Mouse (Mus musculus) adrenal gland, postnatal 14 days (tissue): ENCODE measurements around the gene Zscan22. TPM values are rescaled to one million over a fixed set of nuclear protein-coding genes. Genes with fewer than 3 reads are reported as not detected.
"Not testable (repeated sequence)": the region's sequence is repeated elsewhere in the genome, so short reads cannot be mapped to it uniquely, and the experiment has no call there.

Source experiments
- DNase-seq: peaks from one replicate; pipeline ENCODE4 v3.0.0; 2021; ENCODE audit warnings: mixed read lengths
- total RNA-seq: library from RNA; stranded (reverse); gene quantifications from 2 replicates; pipeline ENCODE4 v1.2.3, GENCODE M21; 2021

Zscan22 gene
- total RNA-seq, 1 experiment from 2014 or later: 11.0 TPM

- peak; percentile 45 for DNase-seq
These were observed 30.3 kb downstream of the Zscan22 start for GRCm38 (mm10) chr7:12927693-12928589.

- no peak for DNase-seq
These were observed 36.1 kb downstream of the Zscan22 start for GRCm38 (mm10) chr7:12933615-12934140.

GRCm38 (mm10) chr7:12934808-12935207 is 37.2 kb downstream of the Zscan22 start:
- DNase-seq: no peak

- DNase-seq: not testable (repeated sequence)
These were observed 39.7 kb downstream of the Zscan22 start for GRCm38 (mm10) chr7:12937254-12937803.

- DNase-seq: no peak
These were observed 43.0 kb downstream of the Zscan22 start for GRCm38 (mm10) chr7:12940599-12940998.

- peak; percentile 27 for DNase-seq
These were observed 45.9 kb downstream of the Zscan22 start for GRCm38 (mm10) chr7:12943488-12943887.

- peak; percentile 95 for DNase-seq
These were observed 51.6 kb downstream of the Zscan22 start for GRCm38 (mm10) chr7:12949032-12949871.

GRCm38 (mm10) chr7:12949872-12950229 is 52.2 kb downstream of the Zscan22 start:
- no peak for DNase-seq

GRCm38 (mm10) chr7:12954896-12955295 is 57.3 kb downstream of the Zscan22 start:
- DNase-seq: no peak

GRCm38 (mm10) chr7:12957511-12957910 is 59.9 kb downstream of the Zscan22 start:
- no peak for DNase-seq

Other genes with a start within 250 kb of the Zscan22 start
- gene Vmn2r55, start 212.8 kb upstream of the Zscan22 start, total RNA-seq: not detected in 2 replicates
- not detected in 2 replicates for gene Vmn2r56, start 162.8 kb upstream of the Zscan22 start, total RNA-seq
- gene Zscan18, start 94.2 kb upstream of the Zscan22 start, total RNA-seq: 2.8 and 3.7 TPM in 2 replicates
- gene Zfp329, start 79.0 kb upstream of the Zscan22 start, total RNA-seq: 9.0 and 11.8 TPM in 2 replicates
- gene Zfp110, start 63.1 kb upstream of the Zscan22 start, total RNA-seq: 22.8 and 23.2 TPM in 2 replicates
- 3.7 and 4.7 TPM in 2 replicates for gene Zfp128, start 16.6 kb upstream of the Zscan22 start, total RNA-seq
- gene Rps5, start 24.5 kb downstream of the Zscan22 start, total RNA-seq: 842 and 996 TPM in 2 replicates
- 0.41 and 0.52 TPM in 2 replicates for gene Rnf225, start 29.6 kb downstream of the Zscan22 start, total RNA-seq
- gene Zfp324, start 68.0 kb downstream of the Zscan22 start, total RNA-seq: 8.0 and 9.5 TPM in 2 replicates
- gene Zfp446, start 80.0 kb downstream of the Zscan22 start, total RNA-seq: 6.0 and 7.2 TPM in 2 replicates
- gene Slc27a5, start 100.4 kb downstream of the Zscan22 start, total RNA-seq: 2.6 and 51.1 TPM in 2 replicates
- gene Trim28, start 101.3 kb downstream of the Zscan22 start, total RNA-seq: 247 and 252 TPM in 2 replicates
- gene Zbtb45, start 112.2 kb downstream of the Zscan22 start, total RNA-seq: 12.8 and 13.2 TPM in 2 replicates
- 173 and 179 TPM in 2 replicates for gene Chmp2a, start 137.0 kb downstream of the Zscan22 start, total RNA-seq
- gene Ube2m, start 140.5 kb downstream of the Zscan22 start, total RNA-seq: 191 and 201 TPM in 2 replicates
- 2.6 and 3.4 TPM in 2 replicates for gene Mzf1, start 156.9 kb downstream of the Zscan22 start, total RNA-seq
- gene Vmn1r85, start 197.4 kb downstream of the Zscan22 start, total RNA-seq: not detected in 2 replicates
- gene Vmn1r86, start 222.1 kb downstream of the Zscan22 start, total RNA-seq: not detected in 2 replicates
- not detected in 2 replicates for gene Vmn1r87, start 242.3 kb downstream of the Zscan22 start, total RNA-seq